Mouse (Mus musculus) cerebellum, adult 11 months (tissue): ENCODE results near the gene Olfr1339.

Experiments used
- DNase-seq: peaks from one replicate; pipeline ENCODE4 v3.0.0; 2022

Gene Olfr1339

DNA sequence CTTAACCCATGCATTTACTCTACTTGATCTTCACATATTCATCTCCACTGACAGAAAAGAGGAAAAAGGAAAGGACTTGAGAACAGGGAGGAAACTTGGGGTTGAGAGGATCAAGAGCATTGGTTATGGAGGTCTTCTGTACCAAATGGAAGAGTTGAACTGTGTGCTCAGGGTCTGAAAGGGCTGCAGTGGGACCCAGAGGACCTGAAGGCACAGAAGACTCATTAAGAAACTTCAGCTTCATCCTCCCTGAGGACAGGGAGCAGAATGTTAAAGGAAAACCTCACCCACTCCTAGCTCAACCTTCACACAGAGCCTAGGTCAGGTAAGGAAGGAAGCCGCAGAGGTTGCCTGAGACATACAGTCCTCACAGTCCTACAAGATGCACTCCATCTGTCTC is at the start of gene Olfr1339:
Olfr1339 (plus strand) TSS at position 301 of the 400 bp plus-strand sequence.
- DNase-seq, result no peak

DNA sequence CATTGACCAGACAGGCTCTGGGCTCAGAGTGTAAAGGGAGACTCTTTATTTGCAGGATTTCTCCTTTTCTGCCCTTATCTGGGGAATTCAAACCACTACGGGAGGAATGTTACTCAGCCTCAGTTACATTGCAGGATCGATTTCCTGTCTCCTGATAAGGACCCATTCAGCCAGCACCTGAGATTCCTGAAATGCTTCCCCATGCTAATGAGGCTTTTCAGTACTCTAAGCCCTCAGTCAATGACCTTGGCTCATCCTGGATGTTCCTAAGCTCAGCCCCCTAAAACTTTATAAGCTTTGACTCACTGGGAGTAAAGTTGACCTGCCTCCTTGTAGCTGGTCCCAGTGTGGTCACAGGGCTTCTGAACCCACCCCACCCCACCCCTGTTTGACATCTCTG is 44.9 kb upstream of the Olfr1339 start:
- no peak for DNase-seq

DNA sequence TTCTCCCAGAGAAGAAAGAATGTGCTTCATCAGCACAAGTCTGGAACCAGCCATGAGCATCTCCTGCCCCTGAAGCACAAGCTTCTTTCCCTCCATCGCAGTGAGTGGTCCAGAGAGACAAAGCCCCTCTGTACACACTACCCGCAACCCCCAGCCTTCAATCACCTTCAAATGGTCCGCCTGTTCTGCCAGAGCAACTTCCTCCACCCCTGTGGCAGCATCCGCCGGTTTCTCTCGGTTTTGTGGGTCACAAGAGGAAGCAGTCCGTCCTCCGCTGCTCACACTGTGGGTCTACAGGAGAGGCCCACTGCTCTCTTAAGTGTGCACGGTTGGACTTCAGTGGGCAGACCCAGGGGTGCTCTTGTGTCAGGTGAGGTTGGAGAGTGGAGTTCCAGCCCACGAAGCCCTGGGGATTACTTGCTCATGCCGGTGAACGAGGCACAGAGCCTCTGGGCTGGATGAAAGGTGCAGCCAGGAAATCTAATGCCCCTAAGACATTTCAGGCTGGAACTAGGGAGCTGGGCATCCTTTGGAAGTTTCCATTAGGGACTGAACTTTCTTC is 39.5 kb upstream of the Olfr1339 start, which contains the start of gene Olfr1342:
Olfr1342 (minus strand) TSS at position 345 of the 562 bp plus-strand sequence.
- no peak for DNase-seq

DNA sequence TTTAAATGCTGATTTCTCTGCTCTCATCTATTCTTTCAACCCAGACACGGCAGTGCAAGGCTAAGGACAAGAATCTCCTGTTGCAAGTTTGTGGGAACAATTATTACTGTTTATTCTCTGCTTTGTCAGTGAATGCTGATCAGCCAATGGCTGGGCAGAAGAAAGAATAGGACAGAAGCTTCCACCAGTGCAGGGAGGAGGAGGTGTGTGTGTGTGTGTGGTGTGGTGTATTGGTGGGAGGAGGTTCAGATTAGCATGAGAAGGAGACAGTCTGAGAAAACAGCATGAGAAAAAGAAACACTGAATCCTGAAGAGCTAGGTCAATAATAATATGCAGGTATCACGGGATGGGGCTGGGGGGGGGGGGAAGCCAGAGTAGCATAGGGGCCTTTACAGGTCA is 38.2 kb upstream of the Olfr1339 start:
- DNase-seq, result no peak

DNA sequence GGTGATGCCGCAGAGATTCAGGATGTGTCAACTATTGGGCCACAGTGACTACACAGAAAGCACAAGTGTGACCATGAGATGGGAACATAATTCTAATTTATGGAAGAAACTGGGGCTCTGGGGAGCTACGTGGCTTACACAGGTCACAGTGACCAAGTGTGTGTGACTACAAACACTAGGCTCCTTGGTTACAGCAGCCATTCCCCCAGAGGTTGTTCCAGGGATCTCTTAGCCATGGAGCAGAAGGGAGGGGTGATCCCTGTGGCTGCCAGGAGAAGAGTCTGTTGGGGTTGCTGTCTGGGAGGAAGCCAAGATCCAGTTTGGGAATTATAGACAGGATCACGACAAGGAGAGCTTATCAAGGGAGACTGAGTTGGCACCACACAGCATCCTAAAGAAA is 28.8 kb upstream of the Olfr1339 start, which contains the start of gene Olfr1341:
Olfr1341 (plus strand) TSS at position 301 of the 400 bp plus-strand sequence.
- DNase-seq, result no peak

DNA sequence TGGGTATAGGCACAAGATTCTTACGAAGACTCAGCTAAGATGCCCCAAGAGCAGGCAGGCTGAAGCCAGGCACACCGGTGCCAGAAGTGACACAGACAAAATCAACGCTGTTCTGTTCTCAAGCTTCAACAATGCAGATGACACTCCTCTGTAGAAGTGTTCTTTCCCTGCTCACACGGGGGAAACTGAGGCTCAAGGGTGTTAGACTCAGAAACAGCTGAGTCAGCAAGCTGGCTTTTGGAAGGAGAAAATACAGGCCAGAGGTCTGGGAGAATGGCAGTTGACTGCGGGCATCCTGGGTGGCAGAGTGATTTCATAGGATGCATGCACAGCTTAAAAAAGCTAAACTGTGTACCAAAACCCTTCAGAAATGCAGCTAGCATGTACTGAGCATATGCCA is 23.9 kb upstream of the Olfr1339 start:
- DNase-seq, result no peak

DNA sequence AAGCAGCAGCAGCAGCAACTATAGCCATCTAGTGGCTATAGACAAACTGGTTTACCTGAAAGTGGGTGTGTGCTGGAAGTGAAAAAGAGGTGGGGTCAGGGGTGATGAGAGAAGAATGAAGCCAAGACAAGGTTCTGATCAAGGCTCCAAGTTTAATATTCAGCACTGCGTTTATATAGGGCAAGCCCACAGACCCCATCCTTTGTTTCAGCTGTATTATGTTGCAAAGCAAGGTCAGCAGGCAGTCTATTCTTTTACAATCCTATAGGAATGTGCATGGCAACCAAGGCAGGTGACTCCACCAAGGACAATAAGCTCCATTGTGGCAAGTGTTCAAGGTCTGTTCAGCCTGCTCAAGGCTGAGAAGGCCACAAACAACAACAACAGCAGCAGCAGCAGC is 20.3 kb upstream of the Olfr1339 start:
- DNase-seq, result no peak

DNA sequence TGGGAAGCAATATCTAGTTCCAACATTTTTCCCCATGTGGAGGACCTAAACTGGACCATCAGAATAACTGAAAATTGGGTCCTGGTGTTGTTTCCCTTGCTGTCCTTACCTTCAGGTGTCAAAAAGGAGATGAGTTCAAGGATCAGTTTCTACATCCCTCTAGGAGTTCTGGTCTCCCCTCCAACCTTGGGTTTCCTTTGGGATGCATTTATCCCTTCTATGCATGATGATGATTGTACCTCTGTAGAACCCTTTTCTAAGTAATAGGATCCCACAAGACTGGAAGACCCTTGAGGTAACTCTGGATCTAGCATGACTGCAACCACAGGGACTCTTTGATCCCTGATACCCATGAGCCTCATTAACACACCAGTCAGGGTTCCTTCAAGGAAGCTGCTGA is 12.1 kb upstream of the Olfr1339 start, which contains the start of gene Olfr1340:
Olfr1340 (plus strand) TSS at position 301 of the 400 bp plus-strand sequence.
- DNase-seq, result no peak

DNA sequence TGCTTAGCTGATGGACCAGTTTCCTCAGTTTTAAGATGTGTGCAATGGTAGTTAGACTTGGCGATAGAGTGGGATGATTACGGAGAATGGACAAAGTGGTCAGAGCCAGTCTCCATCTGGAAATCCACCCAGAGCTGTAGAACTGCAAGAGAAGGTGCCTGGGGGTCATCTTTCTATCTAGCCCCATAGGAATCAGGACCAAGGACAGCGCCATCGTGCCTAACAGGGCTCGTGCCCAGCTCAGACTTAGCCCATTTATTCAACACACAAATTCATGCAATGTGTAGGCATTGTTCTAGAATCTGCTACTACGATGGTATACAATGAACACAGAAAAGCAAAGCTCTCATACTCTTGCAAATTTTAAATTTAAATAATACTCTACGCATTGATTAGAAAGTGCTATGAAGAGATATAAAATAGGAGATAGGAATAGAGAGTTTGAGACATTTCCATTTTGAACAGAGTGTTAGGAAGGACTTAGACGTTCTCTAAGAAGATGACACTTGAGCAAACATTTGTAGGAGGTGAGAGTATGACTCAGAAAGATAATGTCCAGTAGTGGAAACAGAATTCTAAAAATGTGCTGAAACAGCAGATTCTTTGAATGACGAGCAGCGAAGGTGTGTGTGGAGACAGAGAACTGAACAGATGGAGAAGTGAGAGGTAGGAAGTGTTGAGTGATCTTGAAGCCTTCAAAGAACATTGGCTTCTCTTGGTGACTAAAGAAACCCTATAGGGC is 10.1 kb upstream of the Olfr1339 start:
- no peak for DNase-seq

DNA sequence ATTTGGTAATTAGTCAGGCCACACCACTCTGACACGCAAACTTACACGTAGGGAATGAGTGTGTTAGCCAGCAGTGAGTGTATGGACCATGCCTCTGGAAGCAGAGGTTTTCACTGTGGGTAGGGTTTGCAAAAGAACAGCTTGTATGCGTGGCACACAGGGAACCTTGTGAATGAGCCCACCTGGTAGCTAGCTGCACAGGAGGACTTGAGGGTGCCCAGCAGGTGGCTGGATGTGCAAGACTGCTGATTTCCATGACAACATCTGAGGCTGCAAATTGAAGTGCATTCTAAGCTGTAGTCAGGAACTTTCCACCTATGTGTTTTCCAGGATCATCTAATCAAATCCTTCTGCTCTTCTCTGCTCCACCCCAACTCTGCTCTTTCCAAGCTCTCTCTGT is 7.6 kb downstream of the Olfr1339 start:
- DNase-seq, result no peak

DNA sequence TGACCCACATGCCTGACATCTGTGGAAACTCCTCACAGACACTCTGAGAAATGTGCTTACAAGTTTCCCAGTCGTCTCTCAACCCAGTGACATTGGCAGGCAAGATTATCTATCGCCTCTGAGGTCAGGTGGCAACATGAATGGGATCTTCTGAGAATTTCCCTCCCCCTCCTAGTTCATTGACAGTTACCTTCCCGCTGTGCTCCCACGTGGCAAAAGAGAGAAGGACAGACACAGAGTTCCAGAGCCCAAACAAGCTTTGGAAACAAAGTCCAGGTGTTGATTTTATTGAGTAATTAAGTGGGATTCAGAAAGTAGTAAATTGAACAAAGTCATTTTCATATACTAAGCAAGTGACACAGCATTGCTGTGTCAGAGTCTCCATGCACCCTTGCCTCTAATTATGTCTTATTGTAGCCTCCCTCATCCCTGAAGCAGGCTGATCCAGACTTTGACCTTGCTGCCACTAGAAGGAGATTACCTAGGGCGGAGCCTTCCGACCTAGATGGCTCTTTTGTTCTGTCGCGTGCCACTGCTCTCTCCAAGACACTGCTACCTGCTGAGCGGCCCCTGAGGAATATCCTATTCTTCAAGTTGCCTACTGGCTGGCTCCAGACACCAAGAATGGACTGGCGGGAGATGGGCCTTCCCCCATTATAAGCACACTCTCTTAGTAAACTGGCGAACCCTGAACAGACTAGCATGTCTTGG is 9.2 kb downstream of the Olfr1339 start:
- no peak for DNase-seq

DNA sequence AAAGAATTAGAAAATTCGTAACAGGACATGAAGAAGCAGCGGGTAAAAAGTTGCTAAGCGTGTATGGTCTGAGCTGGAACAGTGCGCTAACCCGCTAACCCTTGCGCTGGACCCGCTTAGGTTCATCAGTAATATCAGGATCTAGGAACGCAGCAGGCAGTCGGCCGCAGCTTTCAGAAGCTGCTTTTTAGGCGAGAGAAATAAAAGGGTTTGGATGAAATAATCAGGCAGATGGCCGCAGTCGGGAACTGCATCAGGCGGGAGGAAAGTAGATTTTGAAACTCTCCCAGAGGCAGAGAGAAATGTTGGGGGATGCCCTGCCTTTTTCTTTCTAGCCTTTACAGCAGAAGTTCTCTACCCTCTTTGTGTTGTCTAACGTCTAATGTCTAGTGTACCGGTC is 9.9 kb downstream of the Olfr1339 start:
- DNase-seq, result no peak

DNA sequence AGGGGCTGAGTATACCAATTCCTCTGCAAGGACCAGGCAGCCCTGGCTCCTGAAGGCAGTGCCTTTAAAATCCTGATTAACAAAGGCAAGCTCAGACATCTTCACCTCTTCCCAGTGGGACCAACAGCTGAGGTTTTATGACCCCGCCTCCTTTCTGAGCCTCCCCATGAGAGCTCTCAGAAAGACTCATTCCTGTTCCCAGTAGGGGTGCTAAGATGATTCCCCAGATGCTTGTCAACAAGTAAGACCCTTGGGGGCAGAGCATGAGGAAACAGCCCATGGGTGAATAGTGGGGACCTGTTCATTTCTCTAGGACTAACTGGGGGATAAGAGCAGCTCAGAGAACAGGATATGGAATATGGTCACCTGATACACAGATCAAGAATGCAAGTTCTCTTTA is 26.7 kb downstream of the Olfr1339 start, which contains the start of gene Olfr1338:
Olfr1338 (minus strand) TSS at position 101 of the 400 bp plus-strand sequence.
- no peak for DNase-seq

DNA sequence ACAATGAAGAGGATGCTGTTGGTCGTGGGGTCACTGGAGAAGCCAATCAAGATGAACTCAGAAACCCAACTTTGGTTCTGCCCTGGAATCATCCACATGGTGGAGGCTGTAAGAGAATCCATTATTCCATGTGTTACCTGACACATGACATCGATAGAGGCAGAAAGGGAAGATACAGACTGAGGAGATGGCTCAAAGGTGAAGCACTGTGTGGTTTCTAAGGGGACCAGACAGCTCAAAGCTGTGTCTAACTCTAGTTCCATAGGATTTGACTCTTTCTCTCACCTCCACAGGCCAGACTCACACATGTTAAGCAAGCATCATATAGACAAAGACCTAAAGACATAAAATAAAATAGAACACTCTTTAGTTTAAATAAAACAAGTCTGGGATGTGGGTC is 50.5 kb downstream of the Olfr1339 start, which contains the start of gene Olfr1337:
Olfr1337 (minus strand) TSS at position 101 of the 400 bp plus-strand sequence.
- no peak for DNase-seq
